Mouse (Mus musculus) liver, postnatal 0 days (tissue): Measurements from ENCODE around the gene Bcl2l11. TPM values are rescaled to one million over a fixed set of nuclear protein-coding genes. Genes with fewer than 3 reads are reported as not detected.
A peak's percentile ranks its signal among the peaks of the same experiment; 100 is the strongest.

ENCODE experiments used
- ATAC-seq: fragments of 200-750 bp; cut with Nextera tagmentation; 2 replicates; pipeline ENCODE4 v1.8.0; 2017; ENCODE audit warnings: mild to moderate bottlenecking, moderate library complexity
- DNase-seq: peaks from one replicate; pipeline ENCODE4 v3.0.0-alpha.2; 2016
- H3K27ac ChIP-seq: fragments of 300-500 bp; sonication (generic); 2 replicates; pipeline ENCODE4 v1.5.1; 2014; ENCODE audit warnings: antibody characterized with exemption, moderate library complexity, mild to moderate bottlenecking, low read depth
- H3K27me3 ChIP-seq: fragments of 300-500 bp; sonication (generic); 2 replicates; pipeline ENCODE4 v1.6.1; 2014; ENCODE audit warnings: low read length, control low read depth, mixed read lengths; ENCODE audit not compliant: insufficient read depth
- H3K36me3 ChIP-seq: fragments of 300-500 bp; sonication (generic); replicated peaks from 2 replicates; pipeline ENCODE4 v1.6.1; 2014; ENCODE audit warnings: mild to moderate bottlenecking, control low read depth, low read length, moderate library complexity, mixed read lengths; ENCODE audit not compliant: insufficient read depth
- H3K4me1 ChIP-seq: fragments of 300-500 bp; sonication (generic); 2 replicates; pipeline ENCODE4 v1.6.1; 2014; ENCODE audit warnings: antibody characterized with exemption, mild to moderate bottlenecking, control low read depth; ENCODE audit not compliant: insufficient read depth
- H3K4me2 ChIP-seq: fragments of 300-500 bp; sonication (generic); 2 replicates; pipeline ENCODE4 v1.6.1; 2014; ENCODE audit warnings: low read depth, mild to moderate bottlenecking, low read length, moderate library complexity, mixed read lengths
- H3K4me3 ChIP-seq: fragments of 300-500 bp; sonication (generic); 2 replicates; pipeline ENCODE4 v1.5.1; 2014; ENCODE audit warnings: low read depth, low read length
- H3K9ac ChIP-seq: fragments of 300-500 bp; sonication (generic); replicated peaks from 2 replicates; pipeline ENCODE4 v1.6.1; 2014; ENCODE audit warnings: mild to moderate bottlenecking, moderate library complexity
- H3K9me3 ChIP-seq: fragments of 300-500 bp; sonication (generic); 2 replicates; pipeline ENCODE4 v1.6.1; 2016; ENCODE audit warnings: mild to moderate bottlenecking, control low read depth, low read length, mixed read lengths
- CTCF ChIP-seq: sonication (generic); IDR thresholded peaks from 2 replicates; pipeline ENCODE4 v1.5.1; 2016; ENCODE audit warnings: antibody characterized with exemption, low read depth
- EP300 ChIP-seq: IDR thresholded peaks from 2 replicates; pipeline ENCODE4 v1.6.1; 2016; ENCODE audit warnings: antibody characterized with exemption, low read depth, mild to moderate bottlenecking
- WGBS: fragments of 180-500 bp; shearing (Covaris S2); extraction: QIAGEN DNeasy Blood & Tissue Kit; methylation state at CpG from one replicate; pipeline ENCODE4 v1.1.7; 2014; ENCODE audit not compliant: insufficient replicate concordance; 5-methylcytosine and 5-hydroxymethylcytosine counted together
- polyA plus RNA-seq: library from polyadenylated mRNA; unstranded; fragments of >200 nt; fragmentation: Nextera tagmentation; extraction: Ambion mirVana; gene quantifications from 2 replicates; pipeline ENCODE4 v1.2.1, GENCODE M21; 2015

Bcl2l11 gene
- polyA plus RNA-seq, 1 experiment from 2014 or later, result 6.5 TPM

GRCm38 (mm10) chr2:128163177-128163576 is 37.3 kb downstream of the Bcl2l11 start:
- Histone ChIP-seq H3K4me1 (peaks cover 24% of the 10 kb centered on the region), H3K9ac (no peak overlapping the region), H3K4me3 (no peak overlapping the region), H3K9me3 (no peaks in the 10 kb centered on the region), H3K27me3 (no peaks in the 10 kb centered on the region), H3K27ac (no peak overlapping the region), H3K4me2 (no peak overlapping the region), H3K36me3 (peaks cover 15% of the 10 kb centered on the region)
- no peak for TF ChIP-seq CTCF
- 82% methylated on average over 8 of the region's 8 CpGs for WGBS
- no peak for DNase-seq
- ATAC-seq, result no peak

- Histone ChIP-seq H3K4me2 (no peak overlapping the region), H3K36me3 (no peaks in the 10 kb centered on the region), H3K4me3 (no peak overlapping the region), H3K9me3 (no peaks in the 10 kb centered on the region), H3K9ac (no peak overlapping the region), H3K27ac (peak overlapping the region; percentile 48; the same call in 1 of the 2 replicates), H3K27me3 (no peaks in the 10 kb centered on the region), H3K4me1 (peaks cover 24% of the 10 kb centered on the region)
- peak; percentile 69 for ATAC-seq
- 0 out of 2 replicates have a peak, but pooled peaks have one; percentile 2 for TF ChIP-seq CTCF
- peak; percentile 97 for TF ChIP-seq EP300
- DNase-seq, result no peak
- WGBS, result 55% methylated on average over 13 of the region's 13 CpGs
These were observed 41.0 kb downstream of the Bcl2l11 start for GRCm38 (mm10) chr2:128166623-128167423.

GRCm38 (mm10) chr2:128167930-128168329 is 42.1 kb downstream of the Bcl2l11 start:
- Histone ChIP-seq H3K4me3 (no peak overlapping the region), H3K9me3 (no peaks in the 10 kb centered on the region), H3K27me3 (no peaks in the 10 kb centered on the region), H3K9ac (no peak overlapping the region), H3K4me2 (no peak overlapping the region), H3K4me1 (peaks cover 29% of the 10 kb centered on the region), H3K27ac (no peak overlapping the region), H3K36me3 (no peaks in the 10 kb centered on the region)
- TF ChIP-seq EP300, result no peak
- TF ChIP-seq CTCF, result no peak
- 74% methylated on average over 12 of the region's 12 CpGs for WGBS
- no peak for DNase-seq
- ATAC-seq, result no peak

DNA sequence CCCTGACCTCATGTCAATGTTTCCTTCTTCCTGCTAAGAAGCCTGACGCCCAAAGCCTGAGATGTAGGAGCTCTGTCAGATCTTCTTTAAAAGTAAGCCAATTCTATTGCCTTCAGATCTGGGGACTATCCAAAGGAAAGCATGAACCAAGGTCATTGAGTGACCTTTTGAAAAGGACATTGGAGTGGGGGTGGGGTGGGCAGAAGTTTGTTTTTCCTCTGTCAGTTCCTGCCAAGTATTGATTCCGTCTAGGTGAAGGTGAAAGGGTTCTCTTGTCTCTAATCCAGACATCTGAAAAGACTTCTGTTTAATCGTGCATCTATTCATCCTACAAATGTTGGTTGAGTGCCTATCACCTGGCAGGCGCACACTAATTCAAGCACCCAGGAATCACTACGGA is 43.6 kb downstream of the Bcl2l11 start:
- H3K36me3 ChIP-seq, result no peaks in the 10 kb centered on the region
- H3K9me3 ChIP-seq, result no peaks in the 10 kb centered on the region
- peak overlapping the region; percentile 19; the same call in 1 of the 2 replicates for H3K4me3 ChIP-seq
- ATAC-seq, result peak; percentile 20; the same call in 1 of the 2 replicates
- H3K4me1 ChIP-seq, result peaks cover 34% of the 10 kb centered on the region
- peak; percentile 64 for DNase-seq
- no peak for TF ChIP-seq CTCF
- TF ChIP-seq EP300, result peak; percentile 66
- peak overlapping the region; percentile 53 for H3K9ac ChIP-seq
- peak overlapping the region; percentile 54 for H3K4me2 ChIP-seq
- H3K27ac ChIP-seq, result peak overlapping the region; percentile 91
- H3K27me3 ChIP-seq, result no peaks in the 10 kb centered on the region
- 60% methylated on average over 5 of the region's 5 CpGs for WGBS

DNA sequence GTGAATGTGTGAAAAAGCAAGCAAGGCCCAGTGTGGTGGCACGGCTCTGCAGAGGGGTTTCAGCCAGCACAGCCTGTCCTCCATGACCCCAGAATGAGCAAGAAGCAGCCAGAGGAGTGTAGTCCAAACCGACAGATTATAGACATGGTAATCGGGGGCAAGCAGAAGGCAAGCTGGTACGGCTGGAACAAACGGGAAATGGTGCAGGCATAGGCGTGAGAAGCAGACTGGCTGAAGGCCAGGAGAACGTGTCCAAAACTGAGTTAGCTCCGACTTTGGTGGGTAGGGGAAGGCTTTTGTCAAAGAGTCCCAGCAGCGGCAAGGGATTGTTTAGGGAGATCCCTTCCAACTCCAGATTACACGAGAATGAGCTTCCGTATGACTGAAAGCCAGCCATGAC is 44.1 kb downstream of the Bcl2l11 start:
- Histone ChIP-seq H3K9me3 (no peaks in the 10 kb centered on the region), H3K4me2 (peak overlapping the region; percentile 54), H3K36me3 (no peaks in the 10 kb centered on the region)

DNA sequence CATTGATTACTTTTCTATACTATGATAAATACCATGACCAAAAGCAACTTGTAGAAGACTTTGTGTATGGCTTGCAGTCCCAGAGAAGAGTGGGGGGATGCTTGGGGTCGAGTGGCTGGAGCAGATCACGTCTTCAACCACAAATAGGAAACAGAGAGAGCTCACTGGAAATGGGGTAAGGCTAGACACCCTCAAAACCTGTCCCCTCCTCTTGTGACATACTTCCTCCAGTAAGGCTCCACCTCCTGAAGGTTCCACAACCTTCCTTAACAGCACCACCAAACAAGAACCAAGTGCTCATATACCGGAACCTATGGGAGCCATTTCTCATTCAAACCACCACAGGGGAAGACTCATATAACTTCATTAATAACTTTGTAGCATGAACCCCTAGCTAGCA is 44.8 kb downstream of the Bcl2l11 start:
- 68% methylated on average over 3 of the region's 3 CpGs for WGBS
- no peak for DNase-seq
- H3K27me3 ChIP-seq, result no peaks in the 10 kb centered on the region
- peak overlapping the region; percentile 91 for H3K27ac ChIP-seq
- no peak overlapping the region for H3K4me3 ChIP-seq
- TF ChIP-seq EP300 (no peak), CTCF (no peak)
- peak overlapping the region; percentile 54; the same call in 1 of the 2 replicates for H3K4me2 ChIP-seq
- H3K4me1 ChIP-seq, result peaks cover 38% of the 10 kb centered on the region
- no peaks in the 10 kb centered on the region for H3K9me3 ChIP-seq
- ATAC-seq, result no peak
- H3K9ac ChIP-seq, result no peak overlapping the region
- H3K36me3 ChIP-seq, result no peaks in the 10 kb centered on the region

More for the DNA sequence above, 44.1 kb downstream of the Bcl2l11 start:
- ATAC-seq (no peak), DNase-seq (no peak)
- H3K4me1 ChIP-seq, result peaks cover 34% of the 10 kb centered on the region
- no peaks in the 10 kb centered on the region for H3K27me3 ChIP-seq
- peak overlapping the region; percentile 19 for H3K4me3 ChIP-seq
- TF ChIP-seq CTCF, result no peak
- no peak for TF ChIP-seq EP300
- WGBS, result 65% methylated on average over 11 of the region's 11 CpGs
- peak overlapping the region; percentile 53 for H3K9ac ChIP-seq
- peak overlapping the region; percentile 91 for H3K27ac ChIP-seq
